ENCODE assay signal across 9 mouse cellular contexts in the genomic region with DNA sequence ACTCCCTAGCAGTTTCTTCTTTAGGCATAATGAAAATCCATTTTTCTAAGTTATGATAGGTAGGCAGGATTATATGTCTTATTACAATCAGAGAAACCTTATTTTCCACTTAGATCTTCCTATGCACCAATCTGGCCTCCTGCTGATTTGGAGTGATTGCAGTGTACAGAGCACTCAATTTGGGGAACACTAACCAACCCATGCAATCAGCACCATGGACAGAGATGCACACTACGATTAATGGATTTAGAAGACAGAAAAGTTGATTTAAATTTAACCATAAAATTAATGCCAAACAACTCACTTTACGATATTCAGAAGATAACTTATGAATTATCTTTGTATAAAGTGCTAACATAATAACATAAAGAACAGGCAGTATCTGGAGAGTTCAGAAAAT.
DNase-seq lines count a peak whose midpoint lies in the region; ATAC-seq lines count a peak whose summit lies in the region.
"Had no signal": no experiment of that assay in that cellular context is flagged by ENCODE, and none has a peak within 500 bp of the region (broad histone marks: within the 10 kb centered on the region; RNA-seq: fewer than 3 reads in every experiment).

No protein-coding gene starts in this region.

- H3K27me3 ChIP-seq in kidney, embryonic 16.5 days (ENCODE audit: insufficient read depth, low read length) = no peaks in the 10 kb centered on the region
- H3K27me3 ChIP-seq in embryonic facial prominence, embryonic 10.5 days (replicated peaks; ENCODE audit: low read depth, poor library complexity, severe bottlenecking) = peaks cover 7% of the 10 kb centered on the region; the same call in 1 of the 2 replicates

- H3K36me3 ChIP-seq in kidney, embryonic 16.5 days (ENCODE audit: insufficient read depth, low read length) = no peaks in the 10 kb centered on the region
- no peaks in the 10 kb centered on the region for H3K36me3 ChIP-seq in embryonic facial prominence, embryonic 10.5 days (replicated peaks)

- H3K9me3 ChIP-seq in kidney, embryonic 16.5 days (ENCODE audit: low read length) = no peaks in the 10 kb centered on the region
- no peaks in the 10 kb centered on the region for H3K9me3 ChIP-seq in embryonic facial prominence, embryonic 10.5 days

- WGBS in kidney, embryonic 16.5 days = 32% methylated on average over 2 of the region's 2 CpGs
- WGBS in embryonic facial prominence, embryonic 10.5 days = 51% methylated on average over 2 of the region's 2 CpGs

- DNase-seq in kidney, adult 9 months = peak; percentile 14
- peak; percentile 7 for DNase-seq in urinary bladder, postnatal 14 days (ENCODE audit: low spot score)
- DNase-seq in urinary bladder, postnatal 36 days (ENCODE audit: low spot score in 2 of 2) = no peak
- peak; percentile 43 for DNase-seq in embryonic facial prominence, embryonic 10.5 days (ENCODE audit: low spot score)
- DNase-seq in layer of hippocampus, postnatal 36 days = no peak
- no peak for DNase-seq in T-cell, adult 2 months (ENCODE audit: low spot score)
- DNase-seq: cerebellum, adult 8-10 months; gastrocnemius, postnatal 10 days had no signal

- H3K4me2 ChIP-seq in kidney, embryonic 16.5 days (replicated peaks; ENCODE audit: low read depth, low read length) = no peak overlapping the region

- no peak for ATAC-seq in kidney, embryonic 16.5 days (ENCODE audit: low FRiP score, low TSS enrichment)

- H3K4me3 ChIP-seq in kidney, embryonic 16.5 days (ENCODE audit: low read length) = no peak overlapping the region
- no peak overlapping the region for H3K4me3 ChIP-seq in embryonic facial prominence, embryonic 10.5 days

- no peaks in the 10 kb centered on the region for H3K4me1 ChIP-seq in kidney, embryonic 16.5 days (ENCODE audit: insufficient read depth, low read length)
- H3K4me1 ChIP-seq in embryonic facial prominence, embryonic 10.5 days = peaks cover 7% of the 10 kb centered on the region

- H3K9ac ChIP-seq in kidney, embryonic 16.5 days (replicated peaks; ENCODE audit: low read length) = no peak overlapping the region

- no peak overlapping the region for H3K27ac ChIP-seq in kidney, embryonic 16.5 days (ENCODE audit: low read length)
- no peak overlapping the region for H3K27ac ChIP-seq in embryonic facial prominence, embryonic 10.5 days (replicated peaks)

Comparison
In these comparisons a context has a peak if more than half of its experiments do, and no peak if none do; other contexts are left out.
1. DNase-seq: peak in kidney, adult 9 months (single experiment), urinary bladder, postnatal 14 days (single experiment) and embryonic facial prominence, embryonic 10.5 days (single experiment); none in urinary bladder, postnatal 36 days (0 of 2), layer of hippocampus, postnatal 36 days (0 of 2) and T-cell, adult 2 months (single experiment).